Mouse (Mus musculus): ENCODE measurements around the gene Usp8.

GRCm38 (mm10) chr2:126801980-126802379, 94.9 kb downstream of the Usp8 start:
- TF ChIP-seq CTCF (IDR thresholded peaks at IDR 0.05; ENCODE audit: borderline replicate concordance, control insufficient read depth, extremely low read depth, insufficient read depth, low read length, poor library complexity), result no peak
- TF ChIP-seq POLR2A (IDR thresholded peaks at IDR 0.05; ENCODE audit: control insufficient read depth, extremely low read depth, insufficient read depth, low read length, poor library complexity), result no peak

All from thymus, adult 2 months (tissue).